Mouse (Mus musculus): ENCODE results near the gene Psmd9. TPM values are rescaled to one million over a fixed set of nuclear protein-coding genes. Genes with fewer than 3 reads are reported as not detected.
"Not testable (repeated sequence)": the region's sequence is repeated elsewhere in the genome, so short reads cannot be mapped to it uniquely, and the experiment has no call there.

The Psmd9 gene
- total RNA-seq, 1 experiment = 27.0 TPM

DNA sequence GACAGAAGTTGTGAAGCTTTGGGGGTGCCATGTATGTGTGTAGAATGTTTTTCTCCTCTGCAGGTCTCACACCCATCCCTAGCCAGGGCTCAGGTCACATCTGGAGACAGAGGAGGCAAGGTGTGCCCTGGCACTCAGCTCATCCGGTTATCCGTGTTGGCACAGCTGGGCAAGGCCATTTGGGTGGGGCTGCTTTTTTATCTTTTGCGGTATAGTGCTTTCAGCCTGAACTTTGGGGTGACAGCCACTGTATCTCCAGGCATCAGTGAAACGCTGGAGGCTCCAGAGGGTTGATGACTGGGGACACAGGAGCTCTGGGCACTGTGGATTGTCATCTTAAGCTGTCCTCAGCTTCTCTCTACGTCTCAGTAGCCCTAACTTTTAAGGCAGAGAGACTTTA is 24.2 kb downstream of the Psmd9 start:
- no peak for DNase-seq (ENCODE audit: low read depth, low spot score)

DNA sequence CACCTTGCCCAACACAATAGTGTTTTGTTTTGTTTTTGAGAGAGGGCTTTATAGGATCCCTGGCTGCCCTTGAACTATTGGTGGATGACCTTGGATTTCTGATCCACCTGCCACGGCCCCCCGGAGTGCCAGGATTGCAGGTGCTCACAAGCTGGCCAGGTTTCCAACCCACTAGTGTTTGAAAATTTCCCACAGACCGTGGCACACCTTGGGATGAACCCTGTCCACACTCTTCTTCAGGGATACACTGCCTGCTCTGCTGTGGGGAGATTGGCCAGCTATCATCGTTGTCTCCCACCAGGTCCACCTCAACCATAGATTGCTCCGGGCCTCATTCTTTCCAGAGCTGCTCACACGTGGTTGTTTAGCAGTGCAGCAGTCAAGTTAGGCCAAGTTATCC is 25.6 kb downstream of the Psmd9 start:
- no peaks in the 10 kb centered on the region for H3K36me3 ChIP-seq (ENCODE audit: control insufficient read depth, insufficient read depth, low read length, poor library complexity, severe bottlenecking)
- no peak for DNase-seq (ENCODE audit: low read depth, low spot score)
- H3K27ac ChIP-seq (ENCODE audit: insufficient read depth, low read depth, low read length, poor library complexity, severe bottlenecking) = no peak overlapping the region
- H3K9ac ChIP-seq (ENCODE audit: insufficient read depth, low read depth, low read length, poor library complexity, severe bottlenecking) = no peak overlapping the region
- in situ Hi-C loops (cut with MboI; ENCODE audit: low sequenced_read_pairs in 2 of 2, unreplicated experiment in 2 of 2) = no loop called here
- no peaks in the 10 kb centered on the region for H3K4me1 ChIP-seq (ENCODE audit: control insufficient read depth in 2 of 2, insufficient read depth in 2 of 2, low read length in 2 of 2, poor library complexity in 1 of 2)
- TF ChIP-seq ZNF384 (IDR thresholded peaks at IDR 0.05; ENCODE audit: low read depth, low read length) = no peak
- no peak for TF ChIP-seq ZC3H11A (IDR thresholded peaks at IDR 0.05; ENCODE audit: borderline replicate concordance, low read depth, low read length)
- no peak for TF ChIP-seq HCFC1 (IDR thresholded peaks at IDR 0.05; ENCODE audit: borderline replicate concordance, insufficient read depth, low read length)
- TF ChIP-seq MAFK (IDR thresholded peaks at IDR 0.05; ENCODE audit: insufficient read depth, low read depth, low read length) = no peak
- no peak for TF ChIP-seq CHD2 (IDR thresholded peaks at IDR 0.05; ENCODE audit: low read depth, low read length)
- H3K9me3 ChIP-seq (ENCODE audit: control insufficient read depth, insufficient read depth, low read depth, low read length) = no peaks in the 10 kb centered on the region
- H3K4me3 ChIP-seq (ENCODE audit: insufficient read depth in 1 of 2, low read depth in 1 of 2, low read length in 2 of 2, poor library complexity in 1 of 2, severe bottlenecking in 1 of 2) = no peak overlapping the region

More for the DNA sequence above, 24.2 kb downstream of the Psmd9 start:
- Histone ChIP-seq H3K9ac (ENCODE audit: insufficient read depth, low read depth, low read length, poor library complexity, severe bottlenecking) (no peak overlapping the region), H3K36me3 (ENCODE audit: control insufficient read depth, insufficient read depth, low read length, poor library complexity, severe bottlenecking) (no peaks in the 10 kb centered on the region), H3K4me3 (ENCODE audit: insufficient read depth in 1 of 2, low read depth in 1 of 2, low read length in 2 of 2, poor library complexity in 1 of 2, severe bottlenecking in 1 of 2) (no peak overlapping the region), H3K27ac (ENCODE audit: insufficient read depth, low read depth, low read length, poor library complexity, severe bottlenecking) (no peak overlapping the region), H3K4me1 (ENCODE audit: control insufficient read depth in 2 of 2, insufficient read depth in 2 of 2, low read length in 2 of 2, poor library complexity in 1 of 2) (no peaks in the 10 kb centered on the region), H3K9me3 (ENCODE audit: control insufficient read depth, insufficient read depth, low read depth, low read length) (no peaks in the 10 kb centered on the region)
- TF ChIP-seq ZNF384 (IDR thresholded peaks at IDR 0.05; ENCODE audit: low read depth, low read length) (no peak), CHD2 (IDR thresholded peaks at IDR 0.05; ENCODE audit: low read depth, low read length) (no peak), HCFC1 (IDR thresholded peaks at IDR 0.05; ENCODE audit: borderline replicate concordance, insufficient read depth, low read length) (no peak), MAFK (IDR thresholded peaks at IDR 0.05; ENCODE audit: insufficient read depth, low read depth, low read length) (no peak), ZC3H11A (IDR thresholded peaks at IDR 0.05; ENCODE audit: borderline replicate concordance, low read depth, low read length) (no peak)
- in situ Hi-C loops (cut with MboI; ENCODE audit: low sequenced_read_pairs in 2 of 2, unreplicated experiment in 2 of 2) = no loop called here

DNA sequence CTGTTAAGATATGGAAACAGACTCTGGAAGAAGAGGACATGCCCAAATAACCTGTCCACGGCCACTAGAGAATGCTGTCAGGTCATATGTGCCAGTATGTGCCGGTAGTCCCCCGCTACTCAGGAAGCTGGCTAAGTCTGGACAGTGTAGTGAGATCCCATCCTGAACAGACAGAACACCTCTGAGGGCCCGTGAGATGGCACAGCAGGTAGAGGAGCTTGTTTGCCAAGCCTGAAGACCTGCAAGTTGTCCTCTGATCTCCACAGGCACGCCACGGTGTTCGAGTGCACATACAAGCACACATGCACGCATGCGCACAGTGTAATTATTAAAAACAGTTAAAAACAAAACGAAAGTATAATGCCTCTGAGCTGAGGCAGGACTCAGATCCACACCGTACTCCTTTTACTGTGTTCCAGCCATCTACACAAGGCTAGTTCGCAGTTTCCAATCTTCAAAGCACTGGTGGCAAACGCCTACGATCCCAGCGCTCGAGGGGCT is 26.3 kb downstream of the Psmd9 start:
- TF ChIP-seq ZNF384 (IDR thresholded peaks at IDR 0.05; ENCODE audit: low read depth, low read length) = no peak
- TF ChIP-seq MAFK (IDR thresholded peaks at IDR 0.05; ENCODE audit: insufficient read depth, low read depth, low read length) = no peak
- TF ChIP-seq HCFC1 (IDR thresholded peaks at IDR 0.05; ENCODE audit: borderline replicate concordance, insufficient read depth, low read length) = no peak
- TF ChIP-seq CHD2 (IDR thresholded peaks at IDR 0.05; ENCODE audit: low read depth, low read length) = no peak
- TF ChIP-seq ZC3H11A (IDR thresholded peaks at IDR 0.05; ENCODE audit: borderline replicate concordance, low read depth, low read length) = no peak
- no peak overlapping the region for H3K27ac ChIP-seq (ENCODE audit: insufficient read depth, low read depth, low read length, poor library complexity, severe bottlenecking)
- DNase-seq (ENCODE audit: low read depth, low spot score) = no peak
- in situ Hi-C loops (cut with MboI; ENCODE audit: low sequenced_read_pairs in 2 of 2, unreplicated experiment in 2 of 2) = no loop called here
- no peak overlapping the region for H3K9ac ChIP-seq (ENCODE audit: insufficient read depth, low read depth, low read length, poor library complexity, severe bottlenecking)
- H3K9me3 ChIP-seq (ENCODE audit: control insufficient read depth, insufficient read depth, low read depth, low read length) = no peaks in the 10 kb centered on the region
- H3K4me1 ChIP-seq (ENCODE audit: control insufficient read depth in 2 of 2, insufficient read depth in 2 of 2, low read length in 2 of 2, poor library complexity in 1 of 2) = no peaks in the 10 kb centered on the region
- H3K36me3 ChIP-seq (ENCODE audit: control insufficient read depth, insufficient read depth, low read length, poor library complexity, severe bottlenecking) = no peaks in the 10 kb centered on the region
- no peak overlapping the region for H3K4me3 ChIP-seq (ENCODE audit: insufficient read depth in 1 of 2, low read depth in 1 of 2, low read length in 2 of 2, poor library complexity in 1 of 2, severe bottlenecking in 1 of 2)

DNA sequence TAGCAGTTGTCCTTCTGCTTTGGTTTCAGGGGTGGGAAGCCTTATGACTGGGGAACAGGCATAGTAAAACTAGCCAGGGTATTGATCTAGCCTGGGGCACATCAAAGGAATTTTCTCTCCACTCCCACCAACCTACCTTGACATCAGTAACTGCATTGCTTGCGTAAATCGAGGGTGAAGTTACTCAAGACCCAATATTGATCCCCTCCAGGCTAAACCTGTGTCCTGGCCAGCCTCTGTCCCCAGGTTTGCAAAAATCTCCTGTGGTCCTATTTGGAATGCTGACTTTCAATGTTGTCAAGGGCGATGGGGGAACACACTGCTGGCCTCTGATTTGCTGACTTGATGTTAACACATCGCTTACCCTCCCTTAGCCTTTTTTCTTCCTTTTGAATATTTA is 27.5 kb downstream of the Psmd9 start:
- H3K27ac ChIP-seq (ENCODE audit: insufficient read depth, low read depth, low read length, poor library complexity, severe bottlenecking) = no peak overlapping the region
- in situ Hi-C loops (cut with MboI; ENCODE audit: low sequenced_read_pairs in 2 of 2, unreplicated experiment in 2 of 2) = no loop called here

DNA sequence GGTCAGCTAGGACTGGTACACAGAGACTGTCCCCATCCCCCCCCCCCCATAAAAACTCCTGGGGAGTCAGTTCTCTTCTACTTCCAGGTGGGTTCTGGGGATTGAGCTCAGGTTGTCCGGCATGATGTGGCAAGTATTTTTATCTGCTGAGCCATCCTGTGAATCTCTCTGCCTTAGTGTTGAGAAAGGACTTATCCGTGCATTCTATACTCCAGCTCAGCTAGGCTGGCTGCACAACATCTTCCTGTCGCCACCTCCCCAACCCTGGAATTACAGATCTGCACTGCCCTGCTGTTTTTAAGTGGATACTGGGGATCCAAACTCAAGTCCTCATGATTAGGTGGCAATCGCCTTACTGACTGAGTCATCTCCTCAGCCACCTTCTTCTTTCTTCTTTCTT is 29.3 kb downstream of the Psmd9 start:
- H3K4me3 ChIP-seq (ENCODE audit: insufficient read depth in 1 of 2, low read depth in 1 of 2, low read length in 2 of 2, poor library complexity in 1 of 2, severe bottlenecking in 1 of 2) = no peak overlapping the region
- no peak for TF ChIP-seq ZC3H11A (IDR thresholded peaks at IDR 0.05; ENCODE audit: borderline replicate concordance, low read depth, low read length)
- no peak for TF ChIP-seq HCFC1 (IDR thresholded peaks at IDR 0.05; ENCODE audit: borderline replicate concordance, insufficient read depth, low read length)
- TF ChIP-seq CHD2 (IDR thresholded peaks at IDR 0.05; ENCODE audit: low read depth, low read length) = no peak
- no peak for TF ChIP-seq MAFK (IDR thresholded peaks at IDR 0.05; ENCODE audit: insufficient read depth, low read depth, low read length)
- no peak for TF ChIP-seq ZNF384 (IDR thresholded peaks at IDR 0.05; ENCODE audit: low read depth, low read length)
- in situ Hi-C loops (cut with MboI; ENCODE audit: low sequenced_read_pairs in 2 of 2, unreplicated experiment in 2 of 2) = no loop called here
- no peaks in the 10 kb centered on the region for H3K36me3 ChIP-seq (ENCODE audit: control insufficient read depth, insufficient read depth, low read length, poor library complexity, severe bottlenecking)
- no peak for DNase-seq (ENCODE audit: low read depth, low spot score)
- H3K9me3 ChIP-seq (ENCODE audit: control insufficient read depth, insufficient read depth, low read depth, low read length) = no peaks in the 10 kb centered on the region
- H3K9ac ChIP-seq (ENCODE audit: insufficient read depth, low read depth, low read length, poor library complexity, severe bottlenecking) = no peak overlapping the region
- no peak overlapping the region for H3K27ac ChIP-seq (ENCODE audit: insufficient read depth, low read depth, low read length, poor library complexity, severe bottlenecking)
- no peaks in the 10 kb centered on the region for H3K4me1 ChIP-seq (ENCODE audit: control insufficient read depth in 2 of 2, insufficient read depth in 2 of 2, low read length in 2 of 2, poor library complexity in 1 of 2)

More for the DNA sequence above, 27.5 kb downstream of the Psmd9 start:
- TF ChIP-seq ZNF384 (IDR thresholded peaks at IDR 0.05; ENCODE audit: low read depth, low read length) (no peak), CHD2 (IDR thresholded peaks at IDR 0.05; ENCODE audit: low read depth, low read length) (no peak), HCFC1 (IDR thresholded peaks at IDR 0.05; ENCODE audit: borderline replicate concordance, insufficient read depth, low read length) (no peak), ZC3H11A (IDR thresholded peaks at IDR 0.05; ENCODE audit: borderline replicate concordance, low read depth, low read length) (no peak), MAFK (IDR thresholded peaks at IDR 0.05; ENCODE audit: insufficient read depth, low read depth, low read length) (no peak)
- no peaks in the 10 kb centered on the region for H3K36me3 ChIP-seq (ENCODE audit: control insufficient read depth, insufficient read depth, low read length, poor library complexity, severe bottlenecking)
- H3K4me1 ChIP-seq (ENCODE audit: control insufficient read depth in 2 of 2, insufficient read depth in 2 of 2, low read length in 2 of 2, poor library complexity in 1 of 2) = no peaks in the 10 kb centered on the region
- H3K9me3 ChIP-seq (ENCODE audit: control insufficient read depth, insufficient read depth, low read depth, low read length) = no peaks in the 10 kb centered on the region
- no peak for DNase-seq (ENCODE audit: low read depth, low spot score)
- no peak overlapping the region for H3K9ac ChIP-seq (ENCODE audit: insufficient read depth, low read depth, low read length, poor library complexity, severe bottlenecking)
- no peak overlapping the region for H3K4me3 ChIP-seq (ENCODE audit: insufficient read depth in 1 of 2, low read depth in 1 of 2, low read length in 2 of 2, poor library complexity in 1 of 2, severe bottlenecking in 1 of 2)

DNA sequence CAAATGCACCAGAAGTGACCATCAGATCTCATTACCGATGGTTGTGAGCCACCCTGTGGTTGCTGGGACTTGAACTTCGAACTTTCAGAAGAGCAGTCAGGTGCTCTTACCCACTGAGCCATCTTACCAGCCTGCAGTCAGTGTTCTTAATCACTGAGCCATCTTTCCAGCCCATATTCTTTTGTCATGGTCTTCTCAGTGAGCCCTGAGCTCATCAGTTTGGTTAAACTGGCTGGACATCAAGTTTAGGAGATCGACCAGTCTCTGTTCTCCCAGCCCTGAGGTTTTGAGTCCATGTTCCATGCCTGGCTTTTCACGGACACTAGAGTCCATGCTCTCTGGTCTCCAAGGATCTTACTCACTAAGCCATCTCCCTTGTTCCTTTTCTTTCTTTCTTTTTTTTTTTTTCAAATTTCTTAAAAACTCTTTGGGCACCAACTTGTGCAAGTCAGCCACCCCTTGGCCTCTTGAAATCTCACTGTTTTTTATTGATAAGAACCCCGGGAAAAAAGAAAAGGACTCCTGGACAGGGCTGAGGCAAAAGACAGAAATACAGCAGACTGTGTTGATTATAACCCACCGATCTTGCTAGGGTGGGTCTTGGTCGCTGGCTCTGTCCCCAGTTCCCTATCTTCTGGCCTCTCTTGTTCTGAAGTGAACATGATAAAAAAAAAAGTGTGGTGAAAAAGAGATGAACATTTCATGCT is 31.8 kb downstream of the Psmd9 start:
- H3K4me3 ChIP-seq (ENCODE audit: insufficient read depth in 1 of 2, low read depth in 1 of 2, low read length in 2 of 2, poor library complexity in 1 of 2, severe bottlenecking in 1 of 2); in situ Hi-C loops (cut with MboI; ENCODE audit: low sequenced_read_pairs in 2 of 2, unreplicated experiment in 2 of 2); H3K27ac ChIP-seq (ENCODE audit: insufficient read depth, low read depth, low read length, poor library complexity, severe bottlenecking); H3K9me3 ChIP-seq (ENCODE audit: control insufficient read depth, insufficient read depth, low read depth, low read length); H3K36me3 ChIP-seq (ENCODE audit: control insufficient read depth, insufficient read depth, low read length, poor library complexity, severe bottlenecking); H3K4me1 ChIP-seq (ENCODE audit: control insufficient read depth in 2 of 2, insufficient read depth in 2 of 2, low read length in 2 of 2, poor library complexity in 1 of 2); DNase-seq (ENCODE audit: low read depth, low spot score); H3K9ac ChIP-seq (ENCODE audit: insufficient read depth, low read depth, low read length, poor library complexity, severe bottlenecking): not testable (repeated sequence)
